Mouse (Mus musculus) limb, embryonic 13.5 days (tissue): Measurements from ENCODE around the gene Gtf2e1. TPM values are rescaled to one million over a fixed set of nuclear protein-coding genes. Genes with fewer than 3 reads are reported as not detected.

Source experiments
- ATAC-seq: fragments of 200-750 bp; cut with Nextera tagmentation; 2 replicates; pipeline ENCODE4 v1.8.0; 2017; ENCODE audit warnings: low read depth, moderate number of reproducible peaks, moderate TSS enrichment; ENCODE audit not compliant: low FRiP score
- H3K27ac ChIP-seq: fragments of 300-500 bp; sonication (generic); 2 replicates; pipeline ENCODE4 v1.5.1; 2015; ENCODE audit warnings: inconsistent platforms, mild to moderate bottlenecking, moderate library complexity
- H3K27me3 ChIP-seq: fragments of 300-500 bp; sonication (generic); 2 replicates; pipeline ENCODE4 v1.6.1; 2015; ENCODE audit warnings: mild to moderate bottlenecking, inconsistent platforms
- H3K36me3 ChIP-seq: fragments of 300-500 bp; sonication (generic); 2 replicates; pipeline ENCODE4 v1.6.1; 2015; ENCODE audit warnings: inconsistent platforms, mild to moderate bottlenecking, moderate library complexity
- H3K4me1 ChIP-seq: fragments of 300-500 bp; sonication (generic); 2 replicates; pipeline ENCODE4 v1.6.1; 2015; ENCODE audit warnings: inconsistent platforms
- H3K4me2 ChIP-seq: fragments of 300-500 bp; sonication (generic); replicated peaks from 2 replicates; pipeline ENCODE4 v1.6.1; 2015; ENCODE audit warnings: inconsistent platforms, mild to moderate bottlenecking, moderate library complexity
- H3K4me3 ChIP-seq: fragments of 300-500 bp; sonication (generic); 2 replicates; pipeline ENCODE4 v1.5.1; 2015; ENCODE audit warnings: moderate library complexity, mild to moderate bottlenecking, inconsistent platforms
- H3K9ac ChIP-seq: fragments of 300-500 bp; sonication (generic); 2 replicates; pipeline ENCODE4 v1.6.1; 2015; ENCODE audit warnings: mild to moderate bottlenecking, inconsistent platforms
- H3K9me3 ChIP-seq: fragments of 300-500 bp; sonication (generic); 2 replicates; pipeline ENCODE4 v1.6.1; 2016; ENCODE audit warnings: inconsistent platforms
- WGBS: fragments of 180-500 bp; shearing (Covaris S2); methylation state at CpG from one replicate; pipeline ENCODE4 v1.1.7; 2015; 5-methylcytosine and 5-hydroxymethylcytosine counted together
- polyA plus RNA-seq: library from polyadenylated mRNA; unstranded; fragments of >200 nt; fragmentation: Nextera tagmentation; extraction: Ambion mirVana; gene quantifications from 2 replicates; pipeline ENCODE4 v1.2.1, GENCODE M21; 2015

The Gtf2e1 gene
- polyA plus RNA-seq, 1 experiment from 2014 or later: 33.9 TPM

GRCm38 (mm10) chr16:37463981-37464380, 75.6 kb downstream of the Gtf2e1 start:
- H3K27me3 ChIP-seq: no peaks in the 10 kb centered on the region
- no peaks in the 10 kb centered on the region for H3K9me3 ChIP-seq
- H3K9ac ChIP-seq: no peak overlapping the region
- H3K4me2 ChIP-seq: no peak overlapping the region
- 84% methylated on average over 6 of the region's 6 CpGs for WGBS
- no peak overlapping the region for H3K27ac ChIP-seq
- H3K4me1 ChIP-seq: no peaks in the 10 kb centered on the region
- H3K4me3 ChIP-seq: no peak overlapping the region
- no peak for ATAC-seq
- no peaks in the 10 kb centered on the region for H3K36me3 ChIP-seq

- Histone ChIP-seq H3K4me3 (no peak overlapping the region), H3K9ac (no peak overlapping the region), H3K4me1 (no peaks in the 10 kb centered on the region), H3K27me3 (no peaks in the 10 kb centered on the region), H3K36me3 (no peaks in the 10 kb centered on the region), H3K27ac (no peak overlapping the region), H3K9me3 (no peaks in the 10 kb centered on the region), H3K4me2 (no peak overlapping the region)
- 70% methylated on average over 4 of the region's 4 CpGs for WGBS
- ATAC-seq: no peak
These were observed 76.7 kb downstream of the Gtf2e1 start for GRCm38 (mm10) chr16:37462886-37463285.

- Histone ChIP-seq H3K9ac (no peak overlapping the region), H3K4me3 (no peak overlapping the region), H3K4me2 (no peak overlapping the region), H3K4me1 (no peaks in the 10 kb centered on the region), H3K27ac (no peak overlapping the region), H3K9me3 (no peaks in the 10 kb centered on the region), H3K36me3 (no peaks in the 10 kb centered on the region), H3K27me3 (no peaks in the 10 kb centered on the region)
- 91% methylated on average over 4 of the region's 4 CpGs for WGBS
- no peak for ATAC-seq
These were observed 78.0 kb downstream of the Gtf2e1 start for GRCm38 (mm10) chr16:37461601-37462000.

Other genes starting within 250 kb of the Gtf2e1 start
- gene Stxbp5l, start 154.8 kb downstream of the Gtf2e1 start, polyA plus RNA-seq: 0.28 and 0.45 TPM in 2 replicates
- 31.8 and 33.0 TPM in 2 replicates for gene Rabl3, start 96 bp upstream of the Gtf2e1 start, polyA plus RNA-seq
- 0.11 and 0.17 TPM in 2 replicates for gene Hgd, start 40.4 kb upstream of the Gtf2e1 start, polyA plus RNA-seq
- gene Ndufb4, start 114.7 kb upstream of the Gtf2e1 start, polyA plus RNA-seq: 58.1 and 63.9 TPM in 2 replicates
- 714 and 731 TPM in 2 replicates for gene Fstl1, start 237.1 kb upstream of the Gtf2e1 start, polyA plus RNA-seq